Mouse (Mus musculus): ENCODE measurements around the gene Epb41l4b.

Epb41l4b gene

GRCm38 (mm10) chr4:57066936-57067335, 76.3 kb downstream of the Epb41l4b start:
- in situ Hi-C loops (cut with MboI, MseI) = no loop called here

- in situ Hi-C loops (cut with MboI, MseI) = no loop called here
These were observed 78.0 kb downstream of the Epb41l4b start for GRCm38 (mm10) chr4:57065273-57065672.

- in situ Hi-C loops (cut with MboI, MseI) = no loop called here
These were observed 78.4 kb downstream of the Epb41l4b start for GRCm38 (mm10) chr4:57064830-57065229.

GRCm38 (mm10) chr4:57060319-57060831, 82.9 kb downstream of the Epb41l4b start:
- in situ Hi-C loops (cut with MboI, MseI) = no loop called here

- in situ Hi-C loops (cut with MboI, MseI) = no loop called here
These were observed 84.6 kb downstream of the Epb41l4b start for GRCm38 (mm10) chr4:57058623-57059022.

- in situ Hi-C loops (cut with MboI, MseI) = no loop called here
These were observed 85.6 kb downstream of the Epb41l4b start for GRCm38 (mm10) chr4:57057637-57058036.

GRCm38 (mm10) chr4:57055635-57056034, 87.6 kb downstream of the Epb41l4b start:
- in situ Hi-C loops (cut with MboI, MseI) = no loop called here

- in situ Hi-C loops (cut with MboI, MseI) = no loop called here
These were observed 93.8 kb downstream of the Epb41l4b start for GRCm38 (mm10) chr4:57049281-57049921.

- in situ Hi-C loops (cut with MboI, MseI) = no loop called here
These were observed 94.7 kb downstream of the Epb41l4b start for GRCm38 (mm10) chr4:57048566-57048965.

GRCm38 (mm10) chr4:57046160-57046571, 97.1 kb downstream of the Epb41l4b start:
- in situ Hi-C loops (cut with MboI, MseI) = no loop called here

GRCm38 (mm10) chr4:57043621-57044020, 99.6 kb downstream of the Epb41l4b start:
- in situ Hi-C loops (cut with MboI, MseI) = no loop called here

- in situ Hi-C loops (cut with MboI, MseI) = no loop called here
These were observed 101.6 kb downstream of the Epb41l4b start for GRCm38 (mm10) chr4:57041661-57042060.

- in situ Hi-C loops (cut with MboI, MseI) = no loop called here
These were observed 102.0 kb downstream of the Epb41l4b start for GRCm38 (mm10) chr4:57041211-57041610.

GRCm38 (mm10) chr4:57040481-57040880, 102.8 kb downstream of the Epb41l4b start:
- in situ Hi-C loops (cut with MboI, MseI) = no loop called here

- in situ Hi-C loops (cut with MboI, MseI) = no loop called here
These were observed 103.9 kb downstream of the Epb41l4b start for GRCm38 (mm10) chr4:57039127-57040031.

- in situ Hi-C loops (cut with MboI, MseI) = no loop called here
These were observed 105.7 kb downstream of the Epb41l4b start for GRCm38 (mm10) chr4:57037554-57037953.

GRCm38 (mm10) chr4:57034169-57034568, 109.1 kb downstream of the Epb41l4b start:
- in situ Hi-C loops (cut with MboI, MseI) = loop anchor here (5.0 kb wide), 1 partner anchor 103 kb away; no protein-coding TSS in a partner anchor

- in situ Hi-C loops (cut with MboI, MseI) = loop anchor here (5.0 kb wide), 1 partner anchor 106 kb away; no protein-coding TSS in a partner anchor
These were observed 111.8 kb downstream of the Epb41l4b start for GRCm38 (mm10) chr4:57031440-57031839.

- in situ Hi-C loops (cut with MboI, MseI) = no loop called here
These were observed 115.3 kb downstream of the Epb41l4b start for GRCm38 (mm10) chr4:57027954-57028353.

GRCm38 (mm10) chr4:57023527-57023926, 119.7 kb downstream of the Epb41l4b start:
- in situ Hi-C loops (cut with MboI, MseI) = no loop called here

- in situ Hi-C loops (cut with MboI, MseI) = no loop called here
These were observed 121.9 kb downstream of the Epb41l4b start for GRCm38 (mm10) chr4:57021288-57021687.

GRCm38 (mm10) chr4:57017229-57017628, 126.0 kb downstream of the Epb41l4b start:
- in situ Hi-C loops (cut with MboI, MseI) = loop anchor here (10.0 kb wide), 1 partner anchor 128 kb away; the partner anchor contains the start of gene Epb41l4b

All from regulatory T cell (primary cell).